Mouse (Mus musculus): Measurements from ENCODE around the gene Pcbp2. TPM values are rescaled to one million over a fixed set of nuclear protein-coding genes. Genes with fewer than 3 reads are reported as not detected.

Gene Pcbp2
- total RNA-seq, 1 experiment = 377 TPM

DNA sequence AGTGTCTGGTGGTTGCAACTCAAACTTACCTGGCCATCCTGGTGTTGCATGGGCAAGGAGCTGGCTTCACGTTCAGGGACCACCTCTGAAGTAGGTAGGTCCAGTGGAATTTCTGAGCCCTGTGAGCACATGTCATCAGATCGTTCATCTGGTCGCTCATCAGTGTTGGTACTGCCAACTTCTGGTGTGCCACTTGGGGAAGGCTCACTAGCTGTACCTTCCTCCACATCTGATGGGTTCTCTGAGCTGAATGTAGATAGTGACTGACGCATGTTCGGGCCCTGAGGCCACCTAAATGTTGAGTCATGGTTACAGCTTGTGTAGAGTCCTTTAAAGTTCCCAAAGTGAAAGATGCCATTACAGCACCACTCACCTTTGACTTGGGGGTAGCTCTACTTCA lies 30.1 kb downstream of the Pcbp2 start:
- peaks cover 0 to 12% of the 10 kb centered on the region in 2 experiments; a peak in 2 of 4 replicates for H3K4me1 ChIP-seq (ENCODE audit: control insufficient read depth in 2 of 2, insufficient read depth in 2 of 2, low read length in 2 of 2, poor library complexity in 1 of 2)
- no peak overlapping the region for H3K27ac ChIP-seq (ENCODE audit: insufficient read depth, low read depth, low read length, poor library complexity, severe bottlenecking)
- H3K9me3 ChIP-seq (ENCODE audit: control insufficient read depth, insufficient read depth, low read depth, low read length) = no peaks in the 10 kb centered on the region
- peaks cover 59% of the 10 kb centered on the region for H3K36me3 ChIP-seq (ENCODE audit: control insufficient read depth, insufficient read depth, low read length, poor library complexity, severe bottlenecking)
- DNase-seq (ENCODE audit: low read depth, low spot score) = no peak
- no peak overlapping the region for H3K4me3 ChIP-seq (ENCODE audit: insufficient read depth in 1 of 2, low read depth in 1 of 2, low read length in 2 of 2, poor library complexity in 1 of 2, severe bottlenecking in 1 of 2)
- in situ Hi-C loops (cut with MboI; ENCODE audit: low sequenced_read_pairs in 2 of 2, unreplicated experiment in 2 of 2) = no loop called here
- no peak overlapping the region for H3K9ac ChIP-seq (ENCODE audit: insufficient read depth, low read depth, low read length, poor library complexity, severe bottlenecking)
- TF ChIP-seq ZC3H11A (IDR thresholded peaks at IDR 0.05; ENCODE audit: borderline replicate concordance, low read depth, low read length) (no peak), HCFC1 (IDR thresholded peaks at IDR 0.05; ENCODE audit: borderline replicate concordance, insufficient read depth, low read length) (no peak), CHD2 (IDR thresholded peaks at IDR 0.05; ENCODE audit: low read depth, low read length) (no peak), ZNF384 (IDR thresholded peaks at IDR 0.05; ENCODE audit: low read depth, low read length) (no peak), MAFK (IDR thresholded peaks at IDR 0.05; ENCODE audit: insufficient read depth, low read depth, low read length) (no peak)

GRCm38 (mm10) chr15:102501084-102501814 lies 30.9 kb downstream of the Pcbp2 start:
- Histone ChIP-seq H3K36me3 (ENCODE audit: control insufficient read depth, insufficient read depth, low read length, poor library complexity, severe bottlenecking) (peaks cover 53% of the 10 kb centered on the region), H3K27ac (ENCODE audit: insufficient read depth, low read depth, low read length, poor library complexity, severe bottlenecking) (no peak overlapping the region), H3K9ac (ENCODE audit: insufficient read depth, low read depth, low read length, poor library complexity, severe bottlenecking) (no peak overlapping the region), H3K4me1 (ENCODE audit: control insufficient read depth in 2 of 2, insufficient read depth in 2 of 2, low read length in 2 of 2, poor library complexity in 1 of 2) (peaks cover 0 to 12% of the 10 kb centered on the region in 2 experiments; a peak in 2 of 4 replicates), H3K9me3 (ENCODE audit: control insufficient read depth, insufficient read depth, low read depth, low read length) (no peaks in the 10 kb centered on the region), H3K4me3 (ENCODE audit: insufficient read depth in 1 of 2, low read depth in 1 of 2, low read length in 2 of 2, poor library complexity in 1 of 2, severe bottlenecking in 1 of 2) (no peak overlapping the region)
- in situ Hi-C loops (cut with MboI; ENCODE audit: low sequenced_read_pairs in 2 of 2, unreplicated experiment in 2 of 2) = no loop called here
- no peak for DNase-seq (ENCODE audit: low read depth, low spot score)
- no peak for TF ChIP-seq HCFC1 (IDR thresholded peaks at IDR 0.05; ENCODE audit: borderline replicate concordance, insufficient read depth, low read length)
- no peak for TF ChIP-seq ZNF384 (IDR thresholded peaks at IDR 0.05; ENCODE audit: low read depth, low read length)
- no peak for TF ChIP-seq CHD2 (IDR thresholded peaks at IDR 0.05; ENCODE audit: low read depth, low read length)
- TF ChIP-seq MAFK (IDR thresholded peaks at IDR 0.05; ENCODE audit: insufficient read depth, low read depth, low read length) = no peak
- no peak for TF ChIP-seq ZC3H11A (IDR thresholded peaks at IDR 0.05; ENCODE audit: borderline replicate concordance, low read depth, low read length)

- DNase-seq (ENCODE audit: low read depth, low spot score) = no peak
- no peak overlapping the region for H3K4me3 ChIP-seq (ENCODE audit: insufficient read depth in 1 of 2, low read depth in 1 of 2, low read length in 2 of 2, poor library complexity in 1 of 2, severe bottlenecking in 1 of 2)
- in situ Hi-C loops (cut with MboI; ENCODE audit: low sequenced_read_pairs in 2 of 2, unreplicated experiment in 2 of 2) = no loop called here
- H3K9ac ChIP-seq (ENCODE audit: insufficient read depth, low read depth, low read length, poor library complexity, severe bottlenecking) = no peak overlapping the region
- H3K27ac ChIP-seq (ENCODE audit: insufficient read depth, low read depth, low read length, poor library complexity, severe bottlenecking) = no peak overlapping the region
- no peaks in the 10 kb centered on the region for H3K9me3 ChIP-seq (ENCODE audit: control insufficient read depth, insufficient read depth, low read depth, low read length)
- TF ChIP-seq HCFC1 (IDR thresholded peaks at IDR 0.05; ENCODE audit: borderline replicate concordance, insufficient read depth, low read length) (no peak), ZC3H11A (IDR thresholded peaks at IDR 0.05; ENCODE audit: borderline replicate concordance, low read depth, low read length) (no peak), CHD2 (IDR thresholded peaks at IDR 0.05; ENCODE audit: low read depth, low read length) (no peak), MAFK (IDR thresholded peaks at IDR 0.05; ENCODE audit: insufficient read depth, low read depth, low read length) (no peak), ZNF384 (IDR thresholded peaks at IDR 0.05; ENCODE audit: low read depth, low read length) (no peak)
- peaks cover 0 to 12% of the 10 kb centered on the region in 2 experiments; a peak in 2 of 4 replicates for H3K4me1 ChIP-seq (ENCODE audit: control insufficient read depth in 2 of 2, insufficient read depth in 2 of 2, low read length in 2 of 2, poor library complexity in 1 of 2)
- peaks cover 51% of the 10 kb centered on the region for H3K36me3 ChIP-seq (ENCODE audit: control insufficient read depth, insufficient read depth, low read length, poor library complexity, severe bottlenecking)
Measured at GRCm38 (mm10) chr15:102502254-102502840, 32.0 kb downstream of the Pcbp2 start.

DNA sequence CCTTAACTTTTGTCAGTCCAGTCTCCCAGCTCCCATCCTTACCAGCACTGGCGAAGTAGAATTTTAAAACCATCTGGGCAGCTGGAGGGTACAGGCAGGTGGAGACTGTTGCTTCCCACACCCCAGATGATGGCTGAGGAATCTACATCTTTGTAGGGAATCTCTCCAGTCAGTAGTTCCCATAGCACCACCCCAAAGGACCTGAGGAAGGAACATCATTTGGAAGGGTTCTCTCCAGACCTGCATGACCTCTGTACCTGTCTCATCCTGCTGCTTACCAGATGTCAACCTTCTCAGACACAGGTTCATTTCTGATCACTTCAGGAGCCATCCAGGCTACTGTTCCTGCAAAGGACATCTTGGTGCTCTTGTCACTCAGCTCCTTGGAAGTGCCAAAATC lies 33.1 kb downstream of the Pcbp2 start, which contains the start of gene Gm10337:
Gm10337 (plus strand) TSS at position 276 of the 400 bp plus-strand sequence.
- TF ChIP-seq CHD2 (IDR thresholded peaks at IDR 0.05; ENCODE audit: low read depth, low read length) = no peak
- in situ Hi-C loops (cut with MboI; ENCODE audit: low sequenced_read_pairs in 2 of 2, unreplicated experiment in 2 of 2) = no loop called here
- no peak within 1 kb of the TSS for H3K27ac ChIP-seq (ENCODE audit: insufficient read depth, low read depth, low read length, poor library complexity, severe bottlenecking)

More for the DNA sequence above, 33.1 kb downstream of the Pcbp2 start, which contains the start of gene Gm10337:
- no peak within 1 kb of the TSS for H3K4me3 ChIP-seq (ENCODE audit: insufficient read depth in 1 of 2, low read depth in 1 of 2, low read length in 2 of 2, poor library complexity in 1 of 2, severe bottlenecking in 1 of 2)
- no peak within 1 kb of the TSS for H3K9ac ChIP-seq (ENCODE audit: insufficient read depth, low read depth, low read length, poor library complexity, severe bottlenecking)
- peaks cover 0 to 14% of the 10 kb centered on the region in 2 experiments; a peak in 2 of 4 replicates for H3K4me1 ChIP-seq (ENCODE audit: control insufficient read depth in 2 of 2, insufficient read depth in 2 of 2, low read length in 2 of 2, poor library complexity in 1 of 2)
- peaks cover 48% of the 10 kb centered on the region for H3K36me3 ChIP-seq (ENCODE audit: control insufficient read depth, insufficient read depth, low read length, poor library complexity, severe bottlenecking)
- no peak for DNase-seq (ENCODE audit: low read depth, low spot score)
- H3K9me3 ChIP-seq (ENCODE audit: control insufficient read depth, insufficient read depth, low read depth, low read length) = no peaks in the 10 kb centered on the region
